Mouse (Mus musculus): ENCODE data around the gene Ankrd13a. TPM values are rescaled to one million over a fixed set of nuclear protein-coding genes. Genes with fewer than 3 reads are reported as not detected.

The Ankrd13a gene
- total and polyA plus RNA-seq, 3 experiments = 110 to 184 (median 180) TPM

GRCm38 (mm10) chr5:114761980-114762379, 12.5 kb upstream of the Ankrd13a start:
- peaks cover 0 to 20% of the 10 kb centered on the region in 2 experiments; a peak in 2 of 4 replicates for H3K36me3 ChIP-seq (ENCODE audit: control insufficient read depth in 1 of 2, insufficient read depth in 2 of 2, low read length in 2 of 2)
- no peak overlapping the region for H3K9ac ChIP-seq (ENCODE audit: control insufficient read depth, low read depth, low read length, poor library complexity, severe bottlenecking)
- H3K4me3 ChIP-seq (ENCODE audit: control insufficient read depth in 1 of 2, insufficient read depth in 1 of 2, low read depth in 2 of 2, low read length in 2 of 2) = no peak overlapping the region
- DNase-seq (ENCODE audit: low read depth, low spot score) = no peak
- no peak overlapping the region for H3K27ac ChIP-seq (ENCODE audit: control insufficient read depth, low read depth, low read length)
- peaks cover 2% of the 10 kb centered on the region; the same call in 1 of the 2 replicates for H3K79me2 ChIP-seq (ENCODE audit: control insufficient read depth, insufficient read depth, low read length, poor library complexity)
- no peaks in the 10 kb centered on the region for H3K9me3 ChIP-seq (replicated peaks; ENCODE audit: insufficient read depth, low read length)
- TF ChIP-seq USF1 (IDR thresholded peaks at IDR 0.05; ENCODE audit: low read depth, low read length) (no peak), UBTF (IDR thresholded peaks at IDR 0.05; ENCODE audit: borderline replicate concordance, insufficient read depth, low read depth, low read length) (no peak), GATA1 (IDR thresholded peaks at IDR 0.05; ENCODE audit: low read depth, low read length) (no peak), CHD1 (IDR thresholded peaks at IDR 0.05; ENCODE audit: low read depth, low read length) (no peak), CHD2 (IDR thresholded peaks at IDR 0.05; ENCODE audit: low read length) (no peak), RAD21 (IDR thresholded peaks at IDR 0.05; ENCODE audit: low read depth, low read length) (no peak), HCFC1 (IDR thresholded peaks at IDR 0.05; ENCODE audit: low read depth, low read length) (no peak), RCOR1 (IDR thresholded peaks at IDR 0.05; ENCODE audit: low read depth, low read length) (no peak), MAX (IDR thresholded peaks at IDR 0.05; ENCODE audit: low read length) (no peak), NELFE (IDR thresholded peaks at IDR 0.05; ENCODE audit: low read depth, low read length) (no peak), MYC (IDR thresholded peaks at IDR 0.05; ENCODE audit: low read depth, low read length) (no peak), USF2 (IDR thresholded peaks at IDR 0.05; ENCODE audit: borderline replicate concordance in 1 of 2, insufficient read depth in 1 of 2, low read depth in 1 of 2, low read length in 2 of 2) (no peak), TAL1 (IDR thresholded peaks at IDR 0.05; ENCODE audit: low read length) (no peak), ZNF384 (IDR thresholded peaks at IDR 0.05; ENCODE audit: low read depth, low read length) (no peak), MAZ (IDR thresholded peaks at IDR 0.05; ENCODE audit: low read depth, low read length) (no peak), POLR2A (IDR thresholded peaks at IDR 0.05; ENCODE audit: control insufficient read depth in 1 of 2, insufficient read depth in 1 of 2, low read depth in 1 of 2, low read length in 2 of 2, poor library complexity in 1 of 2) (no peak), BHLHE40 (IDR thresholded peaks at IDR 0.05; ENCODE audit: borderline replicate concordance, low read depth, low read length) (no peak), ZC3H11A (IDR thresholded peaks at IDR 0.05; ENCODE audit: low read depth, low read length) (no peak), ZMIZ1 (IDR thresholded peaks at IDR 0.05; ENCODE audit: low read depth, low read length) (no peak), MAFK (IDR thresholded peaks at IDR 0.05; ENCODE audit: borderline replicate concordance, low read depth, low read length) (no peak)
- H3K27me3 ChIP-seq (ENCODE audit: control insufficient read depth in 1 of 2, insufficient read depth in 2 of 2, low read length in 2 of 2) = no peaks in the 10 kb centered on the region
- H3K4me1 ChIP-seq (ENCODE audit: control insufficient read depth in 1 of 2, insufficient read depth in 2 of 2, low read length in 2 of 2) = no peaks in the 10 kb centered on the region

Measured in MEL (cell line).